ENCODE assay signal across 11 mouse cellular contexts in genomic region chr6:6290427-6290826, GRCm38 (mm10).
"Had no signal": no experiment of that assay in that cellular context is flagged by ENCODE, and none has a peak within 500 bp of the region (broad histone marks: within the 10 kb centered on the region; RNA-seq: fewer than 3 reads in every experiment).

No protein-coding gene starts in this region.

- ATAC-seq: midbrain, embryonic 16.5 days had no signal

- H3K9me3 ChIP-seq: liver, embryonic 15.5 days; lung, embryonic 15.5 days; midbrain, embryonic 13.5 days had no signal

- H3K27me3 ChIP-seq: liver, embryonic 15.5 days; lung, embryonic 15.5 days had no signal

- DNase-seq: layer of hippocampus, postnatal 36 days had no signal

- H3K4me3 ChIP-seq: left cerebral cortex, adult 2 months; liver, embryonic 15.5 days; lung, embryonic 15.5 days; megakaryocyte, embryonic 14.5 days; midbrain, embryonic 10.5 days; midbrain, embryonic 13.5 days; myocyte had no signal

- H3K9ac ChIP-seq: liver, embryonic 15.5 days; lung, embryonic 15.5 days; midbrain, embryonic 13.5 days had no signal

- H3K27ac ChIP-seq: left cerebral cortex, adult 2 months; liver, embryonic 15.5 days; lung, embryonic 15.5 days; midbrain, embryonic 10.5 days; midbrain, embryonic 13.5 days; stomach, postnatal 0 days had no signal

- H3K4me2 ChIP-seq: liver, embryonic 11.5 days; liver, embryonic 15.5 days; lung, embryonic 15.5 days; midbrain, embryonic 13.5 days had no signal

- H3K4me1 ChIP-seq: liver, embryonic 15.5 days; lung, embryonic 15.5 days; megakaryocyte, embryonic 14.5 days; midbrain, embryonic 13.5 days had no signal

- H3K36me3 ChIP-seq: liver, embryonic 15.5 days; lung, embryonic 15.5 days; midbrain, embryonic 10.5 days; midbrain, embryonic 13.5 days had no signal
